Mouse (Mus musculus) heart, postnatal 0 days (tissue): ENCODE results near the gene Dyrk1b.
"Not testable (repeated sequence)": the region's sequence is repeated elsewhere in the genome, so short reads cannot be mapped to it uniquely, and the experiment has no call there.

ENCODE experiments used
- CTCF ChIP-seq: IDR thresholded peaks from 2 replicates; pipeline ENCODE4 v1.5.1; 2016; ENCODE audit warnings: antibody characterized with exemption, control low read depth, low read depth
- EP300 ChIP-seq: IDR thresholded peaks from 2 replicates; pipeline ENCODE4 v1.6.1; 2016; ENCODE audit warnings: antibody characterized with exemption, low read depth

DNA sequence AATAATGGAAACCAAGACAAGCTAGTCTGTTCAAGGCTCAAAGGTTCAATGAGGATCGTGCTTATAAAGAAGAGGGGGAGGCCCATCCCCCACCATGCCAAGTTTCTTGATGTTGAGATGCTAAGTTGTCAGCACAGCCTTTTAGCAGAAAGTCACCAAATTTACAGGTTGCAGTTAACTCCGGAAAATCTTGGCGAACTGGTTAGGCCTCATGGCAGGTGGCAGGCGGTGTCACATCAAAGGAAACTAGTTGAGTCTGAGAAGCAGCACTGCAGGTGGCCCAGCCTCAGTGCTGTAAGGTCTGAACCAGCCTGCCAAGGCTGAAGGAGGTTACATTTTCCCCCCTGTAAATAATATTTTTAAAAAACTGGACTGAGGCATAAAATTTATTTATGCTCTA, 47.6 kb downstream of the Dyrk1b start:
- TF ChIP-seq EP300, CTCF: not testable (repeated sequence)
